Mouse (Mus musculus): ENCODE measurements around the gene Nle1.

Gene Nle1

DNA sequence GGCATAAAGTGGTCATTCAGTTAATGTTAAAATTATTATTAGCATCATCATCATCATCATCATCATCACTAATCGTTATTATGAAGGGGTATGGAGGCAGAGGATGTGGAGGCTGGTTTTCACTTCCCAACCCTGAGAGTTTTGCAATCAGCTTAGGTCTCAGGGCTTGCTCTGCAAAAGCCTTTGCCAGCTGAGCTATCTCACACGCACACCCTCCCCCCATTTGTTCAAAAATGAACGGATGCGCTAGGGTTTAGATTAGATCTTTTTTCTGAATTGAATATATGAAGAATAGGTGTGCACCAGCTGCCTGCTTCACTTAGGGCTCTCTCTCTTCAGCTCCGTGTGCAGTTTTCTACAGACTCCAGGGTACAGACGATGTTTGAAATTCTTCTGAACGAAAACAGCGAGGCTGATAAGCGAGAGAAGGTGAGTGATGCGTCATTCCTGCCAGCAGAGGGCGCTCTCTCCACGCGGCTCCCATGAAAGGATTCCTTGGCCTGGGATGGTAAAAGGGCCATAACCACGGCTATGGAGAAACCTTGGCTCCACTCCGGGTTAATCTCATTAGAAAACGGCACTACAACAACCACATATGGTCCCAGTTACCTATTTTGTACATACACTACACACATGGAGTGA lies 6.6 kb upstream of the Nle1 start:
- ATAC-seq (ENCODE audit: low TSS enrichment) = peak; percentile 96

DNA sequence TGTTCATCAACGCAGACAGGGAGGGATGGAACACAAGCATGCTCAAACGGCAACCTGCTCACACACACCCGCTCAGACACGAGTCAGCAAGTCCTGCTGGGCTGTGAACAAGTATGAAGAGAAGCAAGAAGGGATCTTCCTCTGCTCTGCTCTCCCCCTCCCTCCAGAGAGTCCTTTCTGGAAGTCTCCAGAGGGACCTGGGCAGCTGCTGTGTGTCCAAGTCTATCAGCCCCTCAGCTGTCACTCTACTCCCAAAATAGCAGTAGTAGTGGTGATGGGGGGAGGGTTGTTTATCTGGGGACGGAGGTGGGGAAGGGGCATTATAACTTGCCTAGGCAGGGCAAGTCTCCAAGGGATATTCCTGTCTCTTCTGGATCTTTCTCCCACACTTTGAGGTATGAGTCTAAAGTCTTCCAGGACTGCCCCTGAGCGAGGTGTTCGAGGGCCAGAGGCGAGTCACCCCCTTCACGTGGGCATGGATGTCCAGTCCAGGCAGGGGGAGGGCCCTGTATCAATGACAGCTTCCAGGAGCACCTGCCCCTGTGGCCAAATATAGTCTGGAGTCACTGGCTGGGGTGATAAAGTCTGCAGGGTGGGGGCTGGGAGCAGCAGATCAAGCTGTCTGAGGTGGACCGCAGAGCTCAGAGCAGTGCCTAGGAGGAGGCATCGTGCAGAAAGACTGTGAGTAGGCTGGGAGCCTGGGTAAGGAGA lies 2.6 kb upstream of the Nle1 start:
- ATAC-seq (ENCODE audit: low TSS enrichment) = no peak

DNA sequence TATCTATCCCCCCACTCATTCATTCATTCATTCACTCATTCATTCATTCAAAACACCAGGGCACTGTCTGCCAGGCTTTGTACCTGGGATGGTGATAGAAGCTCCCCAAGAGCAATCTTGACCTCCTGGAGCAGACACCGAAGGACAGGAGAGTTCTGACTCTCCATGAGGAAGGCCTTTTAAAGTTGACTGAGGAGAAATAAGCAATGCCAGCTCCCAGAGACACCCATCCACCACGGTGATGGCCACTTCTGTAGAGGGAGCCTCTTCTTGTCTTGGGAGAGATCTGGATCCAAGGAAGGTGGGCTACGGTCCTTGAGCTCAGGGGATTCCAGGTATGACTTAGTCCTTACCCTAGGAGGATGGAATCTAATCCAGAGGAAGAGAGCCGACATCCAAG lies 2.0 kb upstream of the Nle1 start, which contains the start of gene Unc45b:
Unc45b (plus strand) TSS at position 301 of the 400 bp plus-strand sequence.
- ATAC-seq (ENCODE audit: low TSS enrichment) = no peak

DNA sequence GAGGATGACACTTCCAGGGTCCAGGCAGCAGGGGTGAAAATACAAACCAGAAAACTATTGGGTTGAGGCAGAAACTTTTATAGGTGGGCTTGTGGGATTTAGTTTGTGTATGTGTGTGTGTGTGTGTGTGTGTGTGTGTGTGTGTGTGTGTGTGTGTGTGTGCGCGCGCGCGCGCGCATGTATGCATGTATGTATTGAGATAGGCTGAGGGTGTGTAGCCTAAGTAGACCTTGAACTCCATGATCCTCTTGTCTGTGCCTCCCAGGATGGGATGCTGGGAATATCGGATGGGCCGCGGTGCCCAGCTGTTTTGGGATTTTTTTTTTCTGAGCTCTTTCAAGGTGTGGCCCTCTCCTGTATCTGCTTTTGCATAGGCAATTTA lies 388 bp upstream of the Nle1 start:
- no peak for ATAC-seq (ENCODE audit: low TSS enrichment)

DNA sequence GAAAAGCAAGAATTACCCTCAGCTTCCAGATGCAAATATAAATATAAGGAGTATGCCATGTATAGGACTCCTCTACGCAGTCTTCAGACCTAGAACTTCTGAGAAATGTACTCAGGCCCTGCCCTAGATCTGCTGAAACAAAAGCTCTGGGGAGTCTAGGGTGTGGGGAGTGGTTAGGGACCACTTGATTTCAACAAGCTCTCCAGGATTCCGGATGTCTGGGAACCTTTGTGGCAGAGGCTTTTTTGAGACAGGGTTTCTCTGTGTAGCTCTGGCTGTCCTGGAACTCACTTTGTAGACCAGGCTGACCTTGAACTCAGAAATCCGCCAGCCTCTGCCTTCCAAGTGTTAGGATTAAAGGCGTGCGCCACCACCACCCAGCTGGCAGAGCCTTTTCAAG lies 2.4 kb downstream of the Nle1 start:
- no peak for ATAC-seq (ENCODE audit: low TSS enrichment)

DNA sequence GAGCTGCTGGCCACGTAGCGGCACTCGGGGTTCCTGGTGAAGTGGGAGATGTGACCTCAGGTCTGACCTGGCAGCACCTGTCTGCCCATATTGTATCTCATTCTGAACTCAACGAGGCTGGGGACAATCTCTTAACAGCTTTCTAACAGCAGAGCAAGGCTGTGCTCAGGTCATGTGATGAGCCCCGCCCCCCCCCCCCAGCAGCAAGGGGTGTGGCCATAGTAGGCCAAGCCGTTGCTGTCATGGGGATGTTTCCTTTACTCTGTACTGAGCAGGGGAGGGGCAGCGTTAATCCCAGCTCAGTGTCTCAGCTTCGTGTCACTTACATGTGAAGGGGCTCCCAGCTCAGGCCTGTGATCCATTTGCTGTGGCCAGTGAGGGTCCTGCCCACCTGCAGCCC lies 3.3 kb downstream of the Nle1 start:
- ATAC-seq (ENCODE audit: low TSS enrichment) = no peak

DNA sequence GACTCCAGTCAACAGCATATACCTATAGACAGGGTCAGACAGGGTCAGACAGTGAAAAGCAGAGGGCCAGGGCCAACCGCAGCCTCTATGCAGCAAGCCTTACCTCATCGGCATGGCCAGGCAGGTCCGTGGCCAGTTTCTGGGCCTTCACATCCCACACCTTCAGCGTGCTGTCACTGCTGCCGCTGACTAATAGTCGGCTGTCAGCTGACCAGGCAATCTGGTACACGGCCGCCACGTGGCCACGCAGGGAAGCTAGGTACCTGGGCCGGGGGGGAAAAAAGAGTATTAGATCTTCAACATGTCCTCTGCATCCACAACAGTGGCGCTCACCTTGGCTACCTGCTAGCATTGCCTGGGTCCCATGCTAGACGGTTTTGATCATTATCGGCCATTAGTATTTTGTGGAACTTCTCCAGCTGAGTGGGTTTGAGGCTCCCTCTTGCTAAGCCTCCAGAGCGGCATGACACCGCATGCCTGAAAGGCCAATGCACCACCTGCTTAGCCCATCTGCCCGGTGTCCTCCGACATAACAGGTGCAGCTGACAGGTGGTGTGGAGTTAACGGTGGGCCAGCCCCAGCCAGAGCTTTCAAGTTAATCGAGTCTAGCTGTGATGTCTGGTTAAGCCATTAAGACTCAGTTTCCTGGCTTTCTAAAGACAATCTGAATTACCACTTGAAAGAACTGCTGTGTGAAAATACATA lies 6.5 kb downstream of the Nle1 start:
- ATAC-seq (ENCODE audit: low TSS enrichment) = no peak

DNA sequence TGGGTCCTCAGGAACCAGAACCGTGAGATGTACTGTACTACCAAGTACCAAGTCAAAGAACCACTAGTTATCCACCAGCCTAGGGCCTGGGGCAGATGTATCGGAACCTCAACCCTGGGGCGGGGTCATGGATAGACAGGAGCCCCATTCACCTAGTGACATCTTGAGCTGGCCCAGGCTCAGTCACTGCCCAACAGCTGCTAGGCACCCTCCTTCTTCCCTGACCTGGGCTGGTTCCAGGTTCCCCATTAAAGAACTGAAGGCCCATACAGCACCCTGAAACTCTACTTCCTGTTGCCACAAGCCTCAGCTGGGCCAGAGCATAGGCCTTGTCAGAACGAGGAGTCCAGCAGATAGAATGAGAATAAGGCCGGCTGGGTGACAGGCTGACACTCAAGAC lies 8.5 kb downstream of the Nle1 start:
- ATAC-seq (ENCODE audit: low TSS enrichment) = no peak

DNA sequence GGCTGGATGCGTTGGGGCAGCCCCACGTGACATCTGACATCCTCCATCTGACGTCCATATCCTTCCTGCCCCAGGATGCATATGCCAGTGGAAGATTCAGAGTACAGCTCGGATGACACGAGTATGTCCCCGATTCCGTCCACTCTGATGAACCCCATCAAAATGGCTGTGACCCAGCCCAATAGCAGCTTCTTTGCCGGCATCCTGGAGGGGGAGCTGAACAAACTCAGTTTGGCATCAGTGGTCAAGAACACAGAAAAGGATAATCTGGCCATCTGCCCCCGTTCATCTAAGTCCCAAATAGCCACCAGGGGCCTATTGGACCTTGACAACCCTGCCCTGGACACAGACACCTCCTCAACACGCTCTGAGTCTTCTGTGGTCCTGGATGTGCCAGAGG lies 10.7 kb downstream of the Nle1 start:
- ATAC-seq (ENCODE audit: low TSS enrichment) = no peak

DNA sequence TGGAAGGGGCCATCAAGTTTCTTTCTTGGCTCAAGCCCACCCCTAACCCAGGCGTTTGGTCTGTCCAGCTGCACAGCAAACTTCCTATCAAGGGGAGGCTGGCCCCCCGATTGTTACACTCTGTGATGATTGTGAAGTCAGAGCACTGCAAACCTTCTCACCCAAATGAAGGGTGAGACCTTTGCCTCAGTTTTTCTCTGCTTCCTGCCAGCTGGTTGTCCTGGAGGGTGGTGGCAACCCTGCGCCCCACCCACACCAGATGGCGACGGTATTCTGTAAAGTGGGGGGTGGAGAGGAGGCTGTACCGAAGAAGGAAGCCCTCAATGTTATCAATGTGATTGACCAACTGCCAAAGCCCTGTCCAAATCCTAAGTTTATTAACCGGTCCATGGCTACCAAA lies 16.3 kb downstream of the Nle1 start, which contains the start of gene Fndc8:
Fndc8 (plus strand) TSS at position 189 of the 400 bp plus-strand sequence.
- ATAC-seq (ENCODE audit: low TSS enrichment) = no peak

DNA sequence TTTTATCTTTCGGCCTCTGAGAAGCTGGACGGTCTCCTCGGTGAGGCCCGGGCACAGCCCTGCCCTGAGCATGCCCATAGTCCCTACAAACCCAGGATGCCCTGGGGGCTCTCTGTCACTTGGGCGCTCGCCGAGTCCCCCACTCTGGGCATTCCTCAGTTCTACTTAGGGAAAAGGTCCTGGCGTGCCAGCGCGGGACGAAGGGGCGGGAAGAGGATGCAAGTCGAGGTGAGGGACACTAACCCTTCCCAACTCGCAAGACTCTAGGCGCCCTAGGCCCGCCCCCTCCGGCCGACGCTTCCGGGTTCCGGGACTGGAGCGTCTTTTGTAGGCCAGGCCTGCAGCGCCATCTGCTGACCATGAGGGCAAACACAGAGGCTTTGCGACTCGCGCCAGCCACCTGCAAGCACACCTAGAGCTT lies 17.9 kb downstream of the Nle1 start, which contains the start of gene Rad51d:
Rad51d (minus strand) TSS at position 273 of the 421 bp plus-strand sequence.
- ATAC-seq (ENCODE audit: low TSS enrichment) = peak; percentile 96

DNA sequence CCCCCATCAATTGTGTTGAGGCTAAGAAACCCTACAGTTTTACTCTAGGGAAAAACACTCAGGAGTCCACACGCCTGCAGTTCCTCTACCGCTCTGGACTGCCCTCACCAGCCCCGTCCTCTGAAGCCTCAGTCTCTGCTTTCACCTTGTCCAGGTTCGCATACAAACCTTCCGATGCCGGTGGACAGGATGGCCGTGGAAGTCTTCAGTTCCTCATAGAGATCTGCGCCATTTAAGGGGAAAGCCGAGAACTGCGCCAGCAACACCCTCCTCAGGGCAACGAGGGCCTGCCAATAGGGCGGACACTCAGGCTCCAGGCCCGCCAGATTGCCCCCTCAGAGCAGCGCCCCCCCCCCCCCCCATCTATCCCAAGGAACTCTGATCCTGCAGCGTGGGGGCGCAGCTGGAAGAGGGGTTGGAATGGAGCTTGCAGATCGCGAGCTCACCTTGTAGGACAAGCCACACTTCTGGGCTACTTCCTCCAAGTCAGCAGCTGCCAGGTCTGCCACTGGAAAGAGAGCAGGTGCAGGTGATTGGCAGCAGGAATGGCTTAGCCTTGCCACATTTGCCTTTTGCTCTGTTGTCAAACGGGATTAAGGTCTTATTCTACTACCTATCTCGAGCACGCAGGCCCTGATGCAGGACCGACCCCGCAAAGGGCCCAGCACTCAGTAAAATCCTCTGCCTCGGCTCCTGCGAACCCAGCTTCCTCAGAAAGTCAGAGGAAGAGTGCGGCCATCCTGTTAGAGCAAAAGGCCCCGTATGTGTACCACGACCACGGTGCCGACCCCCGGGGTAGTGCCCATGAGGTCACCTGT lies 18.5 kb downstream of the Nle1 start:
- ATAC-seq (ENCODE audit: low TSS enrichment) = peak; percentile 55

DNA sequence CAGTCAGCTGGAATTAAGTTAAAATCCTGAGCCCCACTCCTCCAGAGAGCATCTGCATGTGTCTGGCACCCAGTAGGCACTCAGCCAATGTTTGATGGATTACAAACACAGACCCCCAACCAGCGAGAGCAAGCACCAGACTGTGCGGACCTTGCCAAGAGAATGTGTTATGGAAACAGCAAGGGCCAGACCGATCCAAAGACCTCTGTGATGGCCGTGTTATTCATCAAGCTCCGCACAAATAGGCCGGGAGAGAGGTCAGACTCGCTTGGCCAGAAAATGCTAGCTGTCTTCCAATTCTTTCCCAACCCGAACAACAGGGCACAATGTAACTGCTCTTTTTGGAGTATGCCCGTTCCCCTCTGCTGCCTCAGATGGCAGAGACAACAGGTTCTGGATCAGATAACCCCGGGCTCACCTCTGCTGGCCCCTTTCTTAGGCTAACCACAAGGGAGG lies 19.7 kb downstream of the Nle1 start:
- ATAC-seq (ENCODE audit: low TSS enrichment) = no peak

DNA sequence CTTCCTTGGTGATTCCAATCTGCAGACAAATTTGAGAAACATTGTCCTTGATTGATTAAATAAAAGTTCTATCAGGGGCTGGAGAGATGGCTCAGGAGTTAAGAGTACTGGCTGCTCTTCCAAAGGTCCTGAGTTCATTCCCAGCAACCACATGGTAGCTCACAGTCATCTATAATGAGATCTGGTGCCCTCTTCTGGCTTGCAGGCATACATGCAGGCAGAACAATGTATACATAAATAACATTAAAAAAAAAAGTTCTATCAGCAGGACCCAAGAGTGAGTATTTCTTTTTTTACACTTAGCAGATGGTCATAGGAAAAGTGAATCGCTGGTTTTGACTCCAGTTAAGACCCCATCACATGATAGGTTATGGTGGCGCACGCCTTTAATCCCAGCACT lies 21.7 kb downstream of the Nle1 start:
- ATAC-seq (ENCODE audit: low TSS enrichment) = no peak

DNA sequence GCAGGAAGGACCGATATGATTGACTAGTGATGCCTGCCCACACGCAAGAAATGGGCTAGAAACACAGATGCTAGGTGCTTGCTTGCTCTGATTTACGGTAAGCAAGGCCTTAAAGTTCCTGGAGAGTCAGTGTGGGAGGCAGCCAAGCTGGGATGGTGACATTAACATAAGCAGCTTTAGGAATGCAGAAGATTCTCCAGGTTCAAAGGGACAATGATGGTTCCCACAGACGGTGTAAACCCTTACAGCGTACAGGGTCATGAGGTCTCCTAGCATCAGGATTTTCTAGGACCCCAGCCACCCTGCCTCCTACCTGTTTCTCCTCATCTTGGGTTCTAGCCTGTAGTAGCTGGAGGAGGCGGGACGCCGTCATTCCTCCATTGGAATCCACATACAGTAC lies 25.0 kb downstream of the Nle1 start:
- ATAC-seq (ENCODE audit: low TSS enrichment) = peak; percentile 34; the same call in 1 of the 2 replicates

DNA sequence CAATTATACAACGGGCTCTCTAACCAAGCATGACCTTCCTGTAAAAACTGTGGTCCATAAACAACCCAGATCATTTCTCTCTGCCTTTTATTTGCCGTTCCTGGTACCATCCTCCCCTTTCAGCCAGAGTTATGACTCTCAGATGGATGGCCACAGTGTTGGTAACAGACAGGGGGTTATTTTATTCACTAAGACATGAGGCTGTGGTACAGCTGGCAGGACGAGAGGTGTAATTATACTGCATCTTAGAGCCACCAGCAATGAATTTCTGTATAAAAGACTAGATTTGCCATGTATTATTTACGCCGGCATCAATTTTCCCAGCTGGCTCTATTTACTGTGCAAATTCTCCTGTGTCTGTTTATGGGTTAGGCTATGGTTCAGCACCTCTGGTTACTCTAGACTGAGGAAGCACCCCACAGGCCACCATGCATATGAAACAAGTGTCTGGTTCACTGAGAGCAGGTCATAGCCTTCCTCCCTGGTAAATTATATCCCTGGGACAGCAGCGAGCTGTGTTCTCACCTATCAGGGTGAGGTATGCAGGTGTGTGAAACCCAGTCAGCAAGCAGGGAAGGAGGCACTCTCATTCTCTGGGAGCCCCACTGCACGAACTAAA lies 30.4 kb downstream of the Nle1 start:
- ATAC-seq (ENCODE audit: low TSS enrichment) = no peak

DNA sequence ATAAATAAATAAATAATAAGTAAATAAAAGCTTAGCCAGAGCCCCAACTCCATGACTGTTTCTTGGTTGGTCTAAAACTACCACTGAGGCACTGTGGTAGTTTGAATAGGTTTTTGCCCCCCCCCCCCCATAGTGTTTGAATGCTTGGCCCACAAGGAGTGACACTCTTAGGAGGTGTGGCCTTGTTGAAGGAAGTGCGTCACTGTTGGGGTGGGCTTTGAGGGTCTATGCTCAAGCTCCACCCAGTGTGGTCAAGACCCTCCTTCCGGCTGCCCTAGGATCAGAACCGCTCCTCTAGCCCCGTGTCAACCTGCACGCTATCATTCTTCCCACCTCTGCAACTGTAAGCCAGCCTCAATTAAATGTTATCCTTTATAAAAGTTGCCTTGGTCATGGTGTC lies 32.6 kb downstream of the Nle1 start:
- no peak for ATAC-seq (ENCODE audit: low TSS enrichment)

DNA sequence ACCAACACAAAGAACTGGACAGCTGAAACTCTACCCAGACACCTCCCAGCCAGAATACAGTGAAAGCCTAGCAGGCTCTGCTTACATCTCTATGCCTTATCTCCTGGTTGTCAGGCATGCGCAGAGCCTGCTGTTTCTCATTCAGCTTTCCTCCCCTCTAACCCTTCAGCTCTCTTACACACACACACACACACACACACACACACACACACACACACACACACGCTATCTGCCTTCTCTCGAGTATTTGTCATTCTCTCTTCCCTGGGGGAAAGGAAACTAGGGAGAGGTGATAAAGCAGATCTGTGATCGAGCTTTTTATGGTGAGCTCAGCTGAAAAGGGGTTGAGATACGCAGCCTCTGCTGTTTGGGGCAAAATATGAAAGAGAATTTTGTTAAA lies 33.3 kb downstream of the Nle1 start:
- no peak for ATAC-seq (ENCODE audit: low TSS enrichment)

DNA sequence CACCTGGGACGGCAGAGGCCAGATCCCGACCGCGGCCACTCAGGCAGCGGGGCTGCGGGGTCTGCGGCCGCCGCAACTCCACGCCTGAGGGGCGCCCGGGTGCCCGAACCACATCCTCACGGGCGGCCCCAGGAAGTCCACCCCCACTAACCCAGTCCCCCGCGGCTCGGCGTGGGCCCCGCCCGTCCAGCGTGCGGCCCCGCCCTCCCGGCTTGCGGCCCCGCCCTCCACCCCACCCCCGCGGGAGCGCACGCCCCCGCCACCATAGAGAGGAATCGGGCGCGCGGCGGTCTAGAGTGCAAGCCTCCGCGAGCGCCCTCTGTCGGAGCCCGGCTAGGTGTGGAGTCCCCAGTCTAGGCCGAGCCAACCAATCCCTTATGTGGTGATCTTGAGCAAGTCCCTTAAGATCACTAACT lies 37.2 kb downstream of the Nle1 start, which contains the start of gene Rffl:
Rffl (minus strand) TSS at position 180 of the 416 bp plus-strand sequence.
- peak; percentile 85 for ATAC-seq (ENCODE audit: low TSS enrichment)

DNA sequence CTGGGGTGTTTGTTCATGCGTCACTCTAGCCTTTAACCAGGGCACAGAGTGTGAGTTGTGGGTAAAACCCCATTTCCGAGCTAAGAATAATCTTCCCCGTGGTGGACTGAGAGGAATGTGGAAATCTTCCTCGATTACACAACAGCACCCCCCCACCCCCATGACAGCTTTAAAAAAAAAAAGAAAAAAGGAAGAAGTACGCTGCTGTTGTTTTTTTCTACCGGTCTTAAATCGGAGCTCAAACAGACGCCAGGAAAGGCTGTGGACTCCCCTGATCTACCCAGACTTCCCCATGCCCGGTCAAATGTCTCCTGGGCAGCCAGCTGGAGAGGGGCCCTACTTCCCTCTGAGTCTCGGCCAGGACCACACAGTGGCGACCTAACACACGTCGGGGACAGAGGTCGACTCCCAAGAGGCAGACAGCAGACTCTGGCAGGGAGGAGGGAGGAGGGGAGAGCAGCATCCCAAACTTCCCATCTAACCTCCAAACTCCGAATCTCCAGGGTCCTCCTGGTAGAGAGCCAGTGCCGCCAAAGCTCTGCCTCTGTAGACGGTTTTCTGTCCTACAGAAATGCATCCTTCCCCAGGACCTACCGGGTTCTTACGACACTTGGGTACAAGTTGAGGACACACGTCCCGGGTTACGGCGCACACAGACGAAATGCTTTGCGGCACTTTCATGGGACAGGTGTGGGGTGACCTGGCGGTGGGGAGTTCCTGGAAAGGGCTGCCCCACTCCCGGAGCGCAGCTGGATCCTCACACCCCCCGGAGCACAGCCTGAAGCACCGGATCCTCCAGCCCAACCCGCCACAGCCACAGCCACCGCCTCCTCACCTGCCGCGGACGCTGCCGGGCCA lies 37.8 kb downstream of the Nle1 start:
- peak; percentile 51 for ATAC-seq (ENCODE audit: low TSS enrichment)
